Mouse (Mus musculus) erythroblast, embryonic 14.5 days (primary cell): ENCODE data around the gene Mdm4.

Source experiments
- GATA1 ChIP-seq: IDR thresholded peaks from 2 replicates; pipeline ENCODE4 v1.6.1; 2012; ENCODE audit warnings: low read length, inconsistent platforms, mixed read lengths
- TAL1 ChIP-seq: IDR thresholded peaks from 3 replicates; pipeline ENCODE4 v1.6.1; 2012; ENCODE audit warnings: low read length, inconsistent platforms, mixed read lengths

DNA sequence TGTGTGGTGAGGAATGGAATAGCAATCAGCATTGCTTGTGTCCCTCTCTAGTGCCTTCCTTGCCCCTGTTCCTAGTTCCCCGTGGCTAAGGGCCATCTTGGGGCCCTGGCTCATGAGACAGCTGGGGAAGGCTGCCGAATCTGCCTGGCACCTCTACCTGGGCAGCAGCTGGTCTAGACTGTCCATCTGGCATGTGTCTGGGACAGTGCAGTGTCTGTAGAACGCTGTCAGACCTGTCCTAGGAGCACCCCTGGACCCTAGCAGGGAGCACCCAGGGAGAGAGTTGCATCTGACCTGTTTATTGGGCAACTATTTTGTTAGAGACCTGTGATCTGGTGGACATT lies 101.5 kb downstream of the Mdm4 start:
- TF ChIP-seq GATA1 (no peak), TAL1 (no peak)
